Mouse (Mus musculus) neural tube, embryonic 11.5 days (tissue): ENCODE measurements around the gene Cblb. TPM values are rescaled to one million over a fixed set of nuclear protein-coding genes. Genes with fewer than 3 reads are reported as not detected.

Source experiments
- ATAC-seq: fragments of 200-750 bp; cut with Nextera tagmentation; 2 replicates; pipeline ENCODE4 v1.8.0; 2017; ENCODE audit warnings: moderate number of reproducible peaks, mild to moderate bottlenecking, moderate TSS enrichment, moderate library complexity; ENCODE audit not compliant: insufficient read depth, low FRiP score, low TSS enrichment
- DNase-seq: peaks from one replicate; pipeline ENCODE4 v3.0.0-alpha.2; 2015; ENCODE audit warnings: low spot score
- H3K27ac ChIP-seq: fragments of 300-500 bp; sonication (generic); 2 replicates; pipeline ENCODE4 v1.5.1; 2014; ENCODE audit warnings: low read depth, mild to moderate bottlenecking, low read length
- H3K27me3 ChIP-seq: fragments of 300-500 bp; sonication (generic); 2 replicates; pipeline ENCODE4 v1.6.1; 2014; ENCODE audit warnings: mild to moderate bottlenecking, low read length, mixed read lengths; ENCODE audit not compliant: control insufficient read depth, insufficient read depth
- H3K36me3 ChIP-seq: fragments of 300-500 bp; sonication (generic); 2 replicates; pipeline ENCODE4 v1.6.1; 2014; ENCODE audit warnings: mild to moderate bottlenecking, low read length, moderate library complexity, mixed read lengths; ENCODE audit not compliant: control insufficient read depth, insufficient read depth
- H3K4me1 ChIP-seq: fragments of 300-500 bp; sonication (generic); 2 replicates; pipeline ENCODE4 v1.6.1; 2014; ENCODE audit warnings: low read length, mixed read lengths; ENCODE audit not compliant: control insufficient read depth, insufficient read depth
- H3K4me2 ChIP-seq: fragments of 300-500 bp; sonication (generic); 2 replicates; pipeline ENCODE4 v1.6.1; 2014; ENCODE audit warnings: low read depth, mild to moderate bottlenecking, moderate library complexity
- H3K4me3 ChIP-seq: fragments of 300-500 bp; sonication (generic); 2 replicates; pipeline ENCODE4 v1.5.1; 2014; ENCODE audit warnings: low read depth, low read length
- H3K9ac ChIP-seq: fragments of 300-500 bp; sonication (generic); 2 replicates; pipeline ENCODE4 v1.6.1; 2014; ENCODE audit warnings: mild to moderate bottlenecking, low read length
- H3K9me3 ChIP-seq: fragments of 300-500 bp; sonication (generic); 2 replicates; pipeline ENCODE4 v1.6.1; 2016; ENCODE audit warnings: low read length; ENCODE audit not compliant: control insufficient read depth
- WGBS: fragments of 180-500 bp; shearing (Covaris S2); extraction: QIAGEN DNeasy Blood & Tissue Kit; methylation state at CpG from one replicate; pipeline ENCODE4 v1.1.7; 2014; 5-methylcytosine and 5-hydroxymethylcytosine counted together
- polyA plus RNA-seq: library from polyadenylated mRNA; unstranded; fragments of >200 nt; fragmentation: Nextera tagmentation; extraction: Ambion mirVana; gene quantifications from 2 replicates; pipeline ENCODE4 v1.2.1, GENCODE M21; 2014

The Cblb gene
- polyA plus RNA-seq, 1 experiment from 2014 or later = 41.7 TPM

DNA sequence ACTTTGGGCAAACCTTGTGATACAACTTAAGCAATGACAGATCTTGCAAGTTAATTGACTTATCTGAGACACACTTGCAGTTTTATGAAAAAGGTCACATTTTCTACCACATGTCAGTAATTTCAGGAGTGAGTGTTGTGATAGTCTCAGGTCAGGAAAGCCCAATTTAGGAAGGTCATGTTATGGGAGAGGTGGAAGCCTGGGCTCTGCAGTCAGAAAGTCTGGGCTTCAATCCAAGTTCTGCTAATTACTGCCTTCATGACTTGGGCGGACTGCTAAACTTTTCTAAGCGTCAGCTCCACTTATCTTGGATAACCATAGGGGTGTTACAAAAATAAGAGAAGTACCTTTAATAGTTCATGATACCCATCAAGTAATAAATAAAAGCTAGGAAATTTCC lies 22.6 kb upstream of the Cblb start:
- Histone ChIP-seq H3K9me3 (no peaks in the 10 kb centered on the region), H3K4me1 (no peaks in the 10 kb centered on the region), H3K36me3 (no peaks in the 10 kb centered on the region), H3K4me3 (no peak overlapping the region), H3K27me3 (no peaks in the 10 kb centered on the region), H3K27ac (no peak overlapping the region), H3K9ac (no peak overlapping the region), H3K4me2 (no peak overlapping the region)
- 79% methylated on average over 2 of the region's 2 CpGs for WGBS
- no peak for ATAC-seq
- no peak for DNase-seq

- Histone ChIP-seq H3K9me3 (no peaks in the 10 kb centered on the region), H3K36me3 (no peaks in the 10 kb centered on the region), H3K4me3 (no peak overlapping the region), H3K4me1 (no peaks in the 10 kb centered on the region), H3K9ac (no peak overlapping the region), H3K27ac (no peak overlapping the region), H3K27me3 (no peaks in the 10 kb centered on the region), H3K4me2 (no peak overlapping the region)
- no peak for DNase-seq
- no peak for ATAC-seq
- WGBS = 91% methylated on average over 6 of the region's 6 CpGs
These were observed 21.6 kb upstream of the Cblb start for GRCm38 (mm10) chr16:52009421-52009820.

DNA sequence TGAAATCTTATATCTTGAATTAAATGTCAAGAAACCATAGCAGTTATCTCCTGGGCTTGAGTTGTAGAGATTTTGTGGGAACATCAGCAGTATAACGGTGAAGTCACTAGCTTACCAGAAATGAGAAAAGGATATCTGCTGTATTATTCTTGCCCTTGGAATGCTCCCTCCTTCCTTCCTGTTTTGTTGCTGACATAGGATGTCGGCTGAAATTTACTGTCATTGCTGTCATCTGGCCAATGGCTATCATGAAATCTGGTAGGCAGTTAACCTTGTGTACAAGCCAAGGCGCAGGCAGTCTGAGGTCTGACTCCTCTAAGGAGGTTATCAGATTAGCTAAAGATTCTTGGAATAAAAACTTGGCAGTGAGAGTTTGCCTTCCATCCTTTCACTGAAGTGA lies 18.0 kb upstream of the Cblb start:
- H3K27ac ChIP-seq = no peak overlapping the region
- H3K4me1 ChIP-seq = no peaks in the 10 kb centered on the region
- H3K36me3 ChIP-seq = no peaks in the 10 kb centered on the region
- no peak for DNase-seq
- H3K4me3 ChIP-seq = no peak overlapping the region
- H3K27me3 ChIP-seq = no peaks in the 10 kb centered on the region
- no peaks in the 10 kb centered on the region for H3K9me3 ChIP-seq
- 71% methylated on average over 3 of the region's 3 CpGs for WGBS
- no peak for ATAC-seq
- no peak overlapping the region for H3K9ac ChIP-seq
- no peak overlapping the region for H3K4me2 ChIP-seq

GRCm38 (mm10) chr16:52013812-52014211 lies 17.2 kb upstream of the Cblb start:
- ATAC-seq (no peak), DNase-seq (no peak)
- WGBS = 83% methylated on average over 2 of the region's 2 CpGs
- Histone ChIP-seq H3K4me2 (no peak overlapping the region), H3K4me3 (no peak overlapping the region), H3K9ac (no peak overlapping the region), H3K4me1 (no peaks in the 10 kb centered on the region), H3K9me3 (no peaks in the 10 kb centered on the region), H3K27ac (no peak overlapping the region), H3K27me3 (no peaks in the 10 kb centered on the region), H3K36me3 (no peaks in the 10 kb centered on the region)

DNA sequence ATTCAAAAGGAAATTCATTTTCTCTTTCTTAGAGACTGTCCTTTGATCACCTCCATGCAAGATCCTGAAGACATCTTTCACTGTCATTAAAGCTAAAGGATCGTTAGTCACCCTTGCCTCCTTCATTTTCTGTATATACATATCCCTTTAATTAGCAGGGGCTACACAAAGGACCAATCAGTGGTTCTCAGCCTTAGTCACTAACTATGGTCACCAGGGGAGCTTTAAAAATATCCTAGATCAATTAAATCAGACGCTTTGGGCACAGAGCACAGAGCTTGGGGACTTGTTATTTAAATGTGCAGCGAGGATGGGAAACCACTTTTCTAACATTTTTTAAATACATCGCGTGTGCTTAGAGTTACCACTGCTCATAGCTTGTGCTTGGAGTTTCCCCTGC lies 7.6 kb upstream of the Cblb start:
- ATAC-seq (no peak), DNase-seq (no peak)

GRCm38 (mm10) chr16:52027326-52027725 lies 3.7 kb upstream of the Cblb start:
- Histone ChIP-seq H3K4me2 (no peak overlapping the region), H3K27ac (no peak overlapping the region), H3K9ac (no peak overlapping the region), H3K4me1 (no peaks in the 10 kb centered on the region; the same call in 1 of the 2 replicates), H3K4me3 (no peak overlapping the region), H3K9me3 (no peaks in the 10 kb centered on the region), H3K27me3 (no peaks in the 10 kb centered on the region), H3K36me3 (no peaks in the 10 kb centered on the region)
- DNase-seq = no peak
- no peak for ATAC-seq
- 90% methylated on average over 4 of the region's 4 CpGs for WGBS

More for the DNA sequence above, 7.6 kb upstream of the Cblb start:
- H3K27me3 ChIP-seq = no peaks in the 10 kb centered on the region
- 73% methylated on average over 5 of the region's 5 CpGs for WGBS
- no peak overlapping the region for H3K4me3 ChIP-seq
- no peaks in the 10 kb centered on the region for H3K4me1 ChIP-seq
- no peaks in the 10 kb centered on the region for H3K36me3 ChIP-seq
- H3K27ac ChIP-seq = no peak overlapping the region
- no peak overlapping the region for H3K4me2 ChIP-seq
- H3K9ac ChIP-seq = no peak overlapping the region
- H3K9me3 ChIP-seq = no peaks in the 10 kb centered on the region

DNA sequence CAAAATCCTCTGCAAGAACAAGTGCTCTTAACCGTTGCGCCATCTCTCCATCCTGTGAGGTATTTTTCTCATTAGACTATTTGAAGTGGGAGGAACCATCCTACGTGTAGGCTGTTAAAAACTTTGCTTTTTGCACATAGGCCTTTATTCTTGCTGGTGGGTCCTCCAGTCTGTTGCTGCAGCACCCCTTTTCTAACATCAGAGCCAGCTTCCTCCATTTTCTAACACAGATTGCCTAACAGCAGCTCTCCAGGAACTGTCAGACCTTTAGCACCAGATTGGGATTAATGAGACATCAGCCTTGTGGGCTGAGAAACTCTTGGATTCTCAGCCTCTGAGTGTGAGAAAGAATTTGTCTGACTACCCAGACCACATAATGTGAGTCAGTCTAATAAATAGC lies 2.0 kb upstream of the Cblb start:
- H3K4me2 ChIP-seq = no peak overlapping the region
- no peaks in the 10 kb centered on the region for H3K9me3 ChIP-seq
- peaks cover 2% of the 10 kb centered on the region; the same call in 1 of the 2 replicates for H3K4me1 ChIP-seq
- H3K4me3 ChIP-seq = no peak overlapping the region
- DNase-seq (no peak), ATAC-seq (no peak)
- H3K9ac ChIP-seq = no peak overlapping the region
- no peaks in the 10 kb centered on the region for H3K27me3 ChIP-seq
- 82% methylated on average over 3 of the region's 3 CpGs for WGBS
- H3K27ac ChIP-seq = 0 out of 2 replicates have a peak overlapping the region, but pooled peaks have one; percentile 6
- H3K36me3 ChIP-seq = no peaks in the 10 kb centered on the region

DNA sequence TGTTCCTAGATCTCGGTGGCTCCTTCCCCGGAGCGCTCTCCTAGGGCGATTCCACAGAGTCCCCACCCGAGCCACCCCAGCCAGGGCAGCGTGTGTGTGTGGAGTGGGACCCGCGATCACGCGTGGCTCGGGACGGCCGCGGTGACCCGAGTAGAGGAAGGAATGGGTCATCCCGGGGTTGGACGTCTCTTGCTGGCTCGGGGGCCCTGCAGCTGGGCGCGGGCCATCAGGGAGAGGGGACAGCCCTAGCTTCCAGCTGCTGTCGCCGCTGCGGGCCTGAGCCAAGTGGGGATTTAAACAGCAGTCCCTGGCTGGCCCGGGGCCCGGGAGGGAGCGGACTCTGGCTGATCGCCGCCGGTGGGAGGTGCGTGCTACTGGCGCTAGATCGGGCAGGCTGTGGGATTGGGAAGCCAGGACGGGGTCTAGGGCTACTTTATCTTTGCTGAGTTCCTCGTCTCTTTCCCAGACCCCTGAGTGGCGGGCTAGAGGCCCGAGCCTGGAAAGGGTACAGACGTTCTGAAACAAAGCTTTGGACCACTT lies 757 bp downstream of the Cblb start:
- Histone ChIP-seq H3K9me3 (no peaks in the 10 kb centered on the region), H3K9ac (peak overlapping the region; percentile 97), H3K4me1 (peaks cover 6% of the 10 kb centered on the region; the same call in 1 of the 2 replicates), H3K4me3 (peak overlapping the region; percentile 87), H3K36me3 (0 out of 2 replicates have a peak, but pooled peaks cover 2% of the 10 kb centered on the region), H3K27me3 (no peaks in the 10 kb centered on the region), H3K4me2 (peak overlapping the region; percentile 50), H3K27ac (peak overlapping the region; percentile 96)
- peak; percentile 77 for ATAC-seq
- WGBS = 0% methylated on average over 35 of the region's 37 CpGs
- DNase-seq = peak; percentile 82
